Mouse (Mus musculus) spleen, adult 2 months (tissue): ENCODE data around the gene Lcn5.

Experiments used
- CTCF ChIP-seq: fragments of 200-500 bp; IDR thresholded peaks from 2 replicates; pipeline ENCODE4 v1.5.1; 2011; ENCODE audit warnings: mild to moderate bottlenecking, inconsistent platforms; ENCODE audit not compliant: insufficient read depth, insufficient read length, insufficient replicate concordance; ENCODE audit errors: extremely low read depth
- POLR2A ChIP-seq: fragments of 200-500 bp; IDR thresholded peaks from 2 replicates; pipeline ENCODE4 v1.6.1; 2011; ENCODE audit warnings: low read depth, low read length, inconsistent platforms

GRCm38 (mm10) chr2:25706643-25707481, 49.1 kb downstream of the Lcn5 start, which contains the start of gene Bmyc:
- TF ChIP-seq CTCF (peak; percentile 25; the same call in 1 of the 2 replicates), POLR2A (no peak)
